Mouse (Mus musculus) neural tube, embryonic 10.5 days (tissue): ENCODE results near the gene 9530077C05Rik.

Source experiments
- DNase-seq: peaks from one replicate; pipeline ENCODE4 v3.0.0-alpha.2; 2017; ENCODE audit warnings: low spot score; ENCODE audit errors: extremely low spot score

Gene 9530077C05Rik

GRCm38 (mm10) chr9:22457142-22457835, 46.0 kb downstream of the 9530077C05Rik start:
- no peak for DNase-seq

DNA sequence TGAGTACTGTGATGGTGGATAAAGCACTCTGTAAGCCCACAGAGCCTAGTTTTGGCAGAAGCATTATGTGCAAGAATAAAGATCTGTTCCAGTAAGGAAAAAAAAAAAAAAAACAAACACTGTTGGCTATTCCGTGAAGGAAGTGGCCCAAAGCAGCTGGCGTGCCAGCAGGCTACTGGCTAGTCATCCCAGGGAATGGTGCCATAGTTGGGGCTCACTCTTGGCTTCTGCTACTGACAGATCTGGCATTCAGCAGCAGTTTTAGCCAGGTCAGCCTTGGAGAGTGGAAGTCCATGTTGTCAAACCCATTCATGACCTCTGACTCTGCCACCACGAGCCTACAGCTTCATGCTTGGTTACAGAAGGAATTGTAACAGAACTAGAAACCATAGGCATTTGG, 50.6 kb downstream of the 9530077C05Rik start:
- DNase-seq: no peak

GRCm38 (mm10) chr9:22466212-22466611, 54.9 kb downstream of the 9530077C05Rik start:
- DNase-seq: no peak

DNA sequence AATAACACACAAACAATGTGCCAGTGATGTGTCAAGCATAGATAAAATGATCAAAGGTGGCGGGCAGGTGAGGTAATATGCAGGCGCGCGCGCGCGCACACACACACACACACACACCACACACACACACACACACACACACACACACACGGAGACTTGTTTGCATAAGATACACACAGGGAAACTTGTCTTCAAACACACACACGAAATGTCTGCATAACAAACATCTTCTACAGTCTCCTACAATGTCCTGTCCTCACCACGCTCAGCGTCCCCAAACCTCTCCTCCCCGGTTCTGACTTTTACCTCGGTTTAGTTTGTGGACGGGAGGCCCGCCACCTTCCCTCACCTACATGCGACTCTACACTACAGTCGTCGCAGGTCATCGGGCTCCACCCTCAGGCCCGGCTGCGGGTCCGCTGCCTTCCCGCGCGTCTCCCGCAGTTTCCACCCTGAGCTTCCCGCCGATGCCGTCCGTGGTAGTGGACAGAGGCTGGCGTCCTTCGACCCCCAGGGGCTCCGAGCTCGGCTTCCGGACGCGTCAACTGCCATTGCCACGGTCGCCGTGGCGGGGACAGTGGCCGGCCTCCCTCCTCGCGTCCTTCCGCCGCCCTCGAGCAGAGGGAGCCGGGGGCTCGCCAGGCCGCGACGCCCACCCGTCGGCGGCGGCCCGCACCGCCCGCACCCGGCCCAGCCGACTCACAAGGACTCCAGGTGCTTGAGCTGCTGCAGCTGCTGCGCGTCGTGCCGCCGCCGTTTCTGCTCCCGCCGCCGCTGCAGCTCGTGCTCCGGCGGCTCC, 56.3 kb downstream of the 9530077C05Rik start:
- peak; percentile 72 for DNase-seq

- peak; percentile 86 for DNase-seq
Measured at GRCm38 (mm10) chr9:22468170-22468898, 57.0 kb downstream of the 9530077C05Rik start.

- DNase-seq: no peak
Measured at GRCm38 (mm10) chr9:22468899-22469259, 57.6 kb downstream of the 9530077C05Rik start.

GRCm38 (mm10) chr9:22469643-22470042, 58.3 kb downstream of the 9530077C05Rik start, which contains the start of gene Rp9:
TSS of gene Rp9 (minus strand) at chr9:22469743.
- DNase-seq: no peak

DNA sequence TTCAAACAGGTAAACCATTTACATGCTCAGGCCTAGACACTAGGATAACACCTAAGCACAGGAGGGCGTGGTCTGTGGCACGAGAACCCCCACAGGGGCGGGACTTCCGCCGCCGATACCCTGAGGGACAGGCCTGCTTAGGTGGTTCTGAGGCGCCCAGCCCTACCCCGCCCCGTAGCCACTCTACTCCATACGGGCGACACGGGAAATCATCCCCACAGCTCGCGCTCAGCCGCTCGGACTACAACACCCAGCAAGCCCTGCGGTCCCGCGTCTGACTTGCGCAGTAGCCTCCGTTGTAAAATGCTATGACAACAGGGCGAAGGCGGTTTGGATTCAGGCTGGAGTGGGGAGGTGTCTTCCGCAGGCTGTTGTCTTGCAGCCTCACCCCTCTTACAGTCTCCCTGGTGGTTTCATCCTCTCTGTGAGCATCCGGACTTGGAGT, 64.1 kb downstream of the 9530077C05Rik start, which contains the start of gene Bbs9:
Gene Bbs9 (plus strand): TSS at position 292 of the 445 bp plus-strand sequence.
- DNase-seq: peak; percentile 88

GRCm38 (mm10) chr9:22476265-22476664, 65.0 kb downstream of the 9530077C05Rik start:
- DNase-seq: peak; percentile 17

DNA sequence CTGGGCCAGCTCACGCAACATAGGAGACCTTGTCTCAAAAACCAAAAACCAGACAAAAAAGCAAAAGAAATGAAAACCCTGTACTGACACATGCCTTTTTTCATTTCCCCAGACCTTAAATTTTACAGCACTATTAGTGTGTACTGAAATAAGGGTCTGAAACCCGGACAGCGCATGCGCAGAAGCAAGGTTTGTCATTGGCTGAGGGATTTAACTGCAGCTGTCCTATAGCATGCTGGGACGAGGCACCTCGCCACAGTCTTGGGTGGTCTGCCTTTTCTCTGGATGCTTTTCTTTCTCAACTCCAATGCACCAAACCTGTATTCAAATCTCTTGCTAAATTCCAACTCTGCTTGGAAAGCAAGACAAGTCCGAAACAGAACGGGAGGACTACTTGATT, 67.6 kb downstream of the 9530077C05Rik start:
- DNase-seq: no peak

GRCm38 (mm10) chr9:22483866-22484561, 72.7 kb downstream of the 9530077C05Rik start:
- no peak for DNase-seq

GRCm38 (mm10) chr9:22484562-22485308, 73.4 kb downstream of the 9530077C05Rik start:
- DNase-seq: no peak

DNA sequence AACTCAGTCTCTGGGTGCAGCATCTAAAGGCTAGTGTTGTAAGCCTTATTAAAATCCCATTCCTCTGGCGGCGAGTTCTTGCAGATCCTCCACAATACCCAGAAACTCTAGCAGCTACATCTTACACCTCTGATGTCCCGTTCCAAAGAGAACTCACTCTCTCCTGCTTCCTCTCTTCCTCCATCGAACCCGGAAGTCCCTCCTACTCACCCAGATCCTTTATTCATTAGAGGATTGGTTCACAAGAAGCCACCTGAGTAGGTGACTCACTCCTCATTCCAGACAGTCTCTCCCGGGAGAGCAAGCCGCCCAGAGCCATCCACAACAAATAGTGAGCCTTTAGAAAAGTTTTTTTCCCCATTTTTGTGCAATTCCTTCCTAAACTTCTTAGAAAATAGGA, 74.9 kb downstream of the 9530077C05Rik start:
- no peak for DNase-seq

DNA sequence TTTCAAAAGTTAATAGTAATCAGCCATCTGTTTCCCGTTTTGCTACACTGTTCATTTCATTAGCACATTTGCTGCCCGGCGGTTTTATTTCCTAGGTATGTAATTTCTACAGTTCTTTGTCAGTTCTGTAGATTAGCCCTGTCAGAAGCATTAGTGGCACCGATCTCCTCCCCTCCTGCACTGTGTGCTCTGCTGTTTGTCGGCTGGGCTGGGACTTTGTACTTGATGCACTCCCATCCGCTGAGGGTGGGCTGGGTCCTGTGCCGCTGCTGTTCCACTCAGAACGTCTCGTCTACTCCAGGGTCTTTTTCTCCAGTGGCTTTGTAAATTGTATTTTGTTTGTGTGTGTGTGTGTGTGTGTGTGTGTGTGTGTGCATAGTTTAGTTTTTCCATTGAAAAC, 77.7 kb downstream of the 9530077C05Rik start:
- DNase-seq: no peak
